Mouse (Mus musculus) kidney, adult 11 months (tissue): ENCODE data around the gene Dcaf7.
"Not testable (repeated sequence)": the region's sequence is repeated elsewhere in the genome, so short reads cannot be mapped to it uniquely, and the experiment has no call there.

ENCODE experiments used
- DNase-seq: peaks from one replicate; pipeline ENCODE4 v3.0.0; 2022

The Dcaf7 gene

DNA sequence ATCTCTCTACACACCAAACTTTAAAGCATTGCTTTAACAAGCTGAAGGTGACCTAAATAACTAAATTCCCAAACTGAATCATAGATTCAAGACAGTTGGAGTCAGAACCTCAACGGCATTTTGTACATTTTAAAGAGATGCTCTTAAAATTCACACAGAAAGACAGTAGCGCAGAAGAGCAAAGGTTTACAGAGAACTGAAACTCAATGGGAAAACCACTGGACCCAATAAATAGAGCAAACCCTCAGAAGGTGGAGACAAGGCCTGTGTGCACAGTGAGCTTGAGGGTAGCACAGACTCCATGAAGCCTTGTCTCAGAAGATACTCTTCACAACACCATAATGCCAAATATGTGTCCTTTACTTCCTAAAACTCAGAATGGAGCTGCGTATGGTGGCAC lies 9.1 kb downstream of the Dcaf7 start:
- no peak for DNase-seq

DNA sequence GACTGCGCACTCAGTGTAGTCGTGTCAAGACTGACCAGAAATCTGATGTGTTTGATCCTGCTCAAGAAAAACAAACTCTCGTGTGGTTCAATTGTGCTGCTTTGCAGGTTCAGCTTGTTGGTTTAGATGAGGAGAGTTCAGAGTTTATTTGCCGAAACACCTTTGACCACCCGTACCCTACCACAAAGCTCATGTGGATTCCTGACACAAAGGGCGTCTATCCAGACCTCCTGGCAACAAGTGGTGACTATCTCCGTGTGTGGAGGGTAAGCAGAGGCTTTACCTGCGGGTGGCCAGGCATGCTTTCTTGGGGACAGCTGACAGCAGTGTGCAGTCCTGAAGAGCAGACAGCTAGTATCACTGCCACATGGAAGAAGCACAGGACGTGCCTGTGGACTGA lies 9.9 kb downstream of the Dcaf7 start:
- no peak for DNase-seq

DNA sequence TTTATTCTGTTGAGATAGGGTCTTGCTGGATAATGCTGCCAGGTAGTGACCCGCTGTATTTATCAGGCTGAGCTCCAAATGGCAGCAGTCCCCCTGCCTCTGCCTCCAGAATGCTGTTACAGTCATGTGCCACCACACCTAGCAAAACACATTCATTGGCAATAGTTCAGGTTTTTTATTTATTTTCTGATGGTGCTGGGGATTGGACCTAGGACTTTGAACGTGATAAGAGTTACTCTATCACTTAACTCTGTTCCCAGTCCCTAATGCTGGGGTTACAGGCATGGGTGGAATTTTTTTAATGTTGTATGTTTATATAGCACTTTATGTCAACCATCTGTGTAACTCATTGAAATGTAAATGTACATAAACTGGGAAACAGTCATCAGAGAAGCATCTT lies 17.2 kb downstream of the Dcaf7 start:
- DNase-seq, result no peak

DNA sequence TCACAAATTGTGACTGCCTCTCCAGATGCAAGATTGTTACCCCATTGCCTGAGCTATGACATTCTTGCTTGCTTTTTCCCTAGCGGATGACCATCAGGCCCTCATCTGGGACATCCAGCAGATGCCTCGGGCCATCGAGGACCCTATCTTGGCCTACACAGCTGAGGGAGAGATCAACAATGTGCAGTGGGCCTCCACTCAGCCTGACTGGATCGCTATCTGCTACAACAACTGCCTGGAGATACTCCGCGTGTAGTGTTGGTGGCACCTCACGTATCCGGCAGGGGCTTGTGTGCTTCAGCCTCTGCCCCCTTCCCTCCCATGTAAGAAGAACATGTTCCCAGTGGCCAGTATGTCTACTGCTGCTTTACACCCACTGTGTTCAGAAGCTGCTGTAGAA lies 17.9 kb downstream of the Dcaf7 start:
- DNase-seq, result no peak

DNA sequence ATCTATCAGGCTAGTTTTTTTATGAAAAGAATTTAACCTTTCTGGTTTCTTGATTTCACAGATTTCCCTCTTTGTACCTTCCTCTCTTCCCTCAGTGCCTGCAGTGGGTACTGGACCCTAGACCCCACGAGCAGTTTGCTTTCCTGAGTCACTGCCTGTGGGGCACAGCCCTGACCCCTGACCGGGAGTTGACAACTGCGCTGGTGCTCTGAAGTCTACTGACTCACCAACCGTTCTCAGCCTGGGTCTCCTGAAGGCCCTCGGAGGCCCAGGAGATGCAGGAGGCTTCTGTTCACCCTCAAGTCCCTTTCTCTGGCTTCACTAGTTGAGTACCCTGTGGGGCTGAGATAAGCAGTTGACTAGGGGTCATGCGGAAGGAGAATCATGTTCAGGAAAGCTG lies 18.7 kb downstream of the Dcaf7 start:
- no peak for DNase-seq

DNA sequence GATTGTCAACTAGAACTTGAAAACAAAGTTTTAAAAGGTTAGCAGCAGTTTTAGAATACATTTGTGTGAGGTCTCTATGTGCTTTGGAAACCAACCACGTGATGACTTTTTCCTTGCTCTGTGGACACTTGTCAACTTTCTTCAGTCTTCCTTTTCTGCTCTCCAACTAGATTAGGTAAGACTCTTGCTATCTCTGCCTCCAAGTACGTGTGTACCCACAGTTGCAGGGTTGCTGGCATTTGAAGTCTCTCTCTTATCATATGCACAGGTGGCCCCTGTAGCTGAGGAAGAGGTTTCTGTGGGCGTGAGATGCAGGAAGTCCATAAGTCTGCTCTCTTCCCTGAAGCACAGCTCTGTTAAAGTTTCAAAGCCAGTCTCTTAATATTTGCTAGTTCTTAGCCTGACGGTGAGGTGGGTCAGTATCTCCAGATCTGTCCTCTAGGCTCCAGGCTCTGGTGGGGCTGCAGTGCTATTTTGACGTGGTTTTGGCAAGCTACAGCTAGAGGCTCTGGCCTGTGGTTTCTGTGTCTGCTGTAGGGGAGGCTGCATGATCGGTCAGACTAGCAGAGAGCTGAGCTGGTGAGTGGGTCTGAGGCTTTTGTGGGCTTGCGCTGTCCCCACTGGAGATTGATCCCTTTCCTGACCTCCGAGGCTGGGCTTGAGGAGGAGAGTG lies 20.3 kb downstream of the Dcaf7 start:
- no peak for DNase-seq

DNA sequence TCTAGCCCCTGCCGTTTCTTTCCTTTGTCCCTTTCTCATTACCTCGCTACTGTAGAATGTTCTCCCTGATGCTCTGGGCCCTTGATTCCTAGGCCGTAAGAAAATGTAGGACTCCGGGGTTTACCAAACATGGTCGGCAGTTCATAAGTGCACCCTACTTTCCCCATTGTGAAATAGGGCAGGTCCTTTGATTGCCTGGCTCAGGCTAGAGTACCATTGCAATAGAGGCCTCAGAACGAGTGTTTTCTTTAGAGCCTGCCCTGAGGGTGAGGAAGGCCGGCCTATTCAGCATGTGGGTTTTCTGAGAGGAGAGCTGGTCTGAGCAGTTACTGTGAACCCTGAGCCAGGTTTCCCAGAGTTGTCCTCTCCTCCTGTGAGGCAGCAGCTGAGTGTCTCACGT lies 21.3 kb downstream of the Dcaf7 start:
- no peak for DNase-seq

DNA sequence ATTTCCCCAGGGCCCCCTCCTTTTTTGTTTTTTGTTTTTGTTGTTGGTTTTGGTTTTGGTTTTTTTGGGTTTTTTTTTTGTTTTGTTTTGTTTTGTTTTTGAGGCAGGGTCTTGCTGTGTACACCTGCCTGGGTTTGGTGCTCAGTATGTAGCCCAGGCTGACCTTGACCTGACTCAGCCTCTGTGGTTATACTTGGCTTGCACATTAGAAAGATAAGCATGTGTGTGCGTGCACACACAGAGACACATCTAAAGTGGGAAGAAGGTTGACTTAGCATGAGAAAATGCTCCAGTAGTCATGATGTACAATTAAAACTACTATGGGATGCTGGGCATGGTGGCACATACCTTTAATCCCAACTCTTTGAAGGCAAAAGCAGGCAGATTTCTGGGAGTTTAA lies 23.9 kb downstream of the Dcaf7 start:
- no peak for DNase-seq

DNA sequence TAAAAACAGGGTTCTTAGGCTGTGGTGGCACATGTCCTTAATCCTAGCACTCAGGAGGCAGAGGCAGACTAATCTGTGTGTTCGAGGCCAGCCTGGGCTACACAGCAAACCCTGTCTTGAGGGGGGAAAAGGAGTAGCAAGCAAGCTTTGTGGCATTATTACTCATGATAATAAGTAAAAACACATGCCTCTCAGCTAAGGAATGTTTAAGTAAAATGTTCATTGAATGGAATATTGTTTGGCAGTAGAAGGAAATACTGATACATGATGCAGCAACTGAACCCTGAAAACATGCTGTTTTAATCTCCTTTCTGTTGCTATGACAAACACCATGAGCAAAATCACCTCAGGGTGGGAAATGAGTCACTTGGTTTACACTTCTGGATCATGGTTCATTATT lies 24.6 kb downstream of the Dcaf7 start:
- DNase-seq, result no peak

DNA sequence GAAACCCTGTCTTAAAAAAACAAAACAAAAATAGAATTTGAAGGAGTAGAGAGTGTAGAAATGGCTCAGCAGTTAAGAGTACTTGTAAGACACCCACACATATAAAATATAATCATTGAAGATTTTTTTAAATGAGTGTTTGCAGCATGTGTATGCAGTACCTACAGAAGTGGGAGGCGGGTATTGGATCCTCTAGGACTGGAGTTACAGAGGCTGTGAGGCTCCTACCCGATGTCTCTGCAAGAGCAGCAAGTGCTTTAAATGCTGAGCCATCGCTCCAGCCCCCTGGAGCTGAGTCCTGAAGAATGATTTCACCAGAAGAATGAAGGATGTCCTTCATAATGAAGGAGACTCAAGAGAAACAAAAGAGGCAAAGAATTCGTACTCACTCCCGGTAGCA lies 27.1 kb downstream of the Dcaf7 start:
- DNase-seq, result no peak

DNA sequence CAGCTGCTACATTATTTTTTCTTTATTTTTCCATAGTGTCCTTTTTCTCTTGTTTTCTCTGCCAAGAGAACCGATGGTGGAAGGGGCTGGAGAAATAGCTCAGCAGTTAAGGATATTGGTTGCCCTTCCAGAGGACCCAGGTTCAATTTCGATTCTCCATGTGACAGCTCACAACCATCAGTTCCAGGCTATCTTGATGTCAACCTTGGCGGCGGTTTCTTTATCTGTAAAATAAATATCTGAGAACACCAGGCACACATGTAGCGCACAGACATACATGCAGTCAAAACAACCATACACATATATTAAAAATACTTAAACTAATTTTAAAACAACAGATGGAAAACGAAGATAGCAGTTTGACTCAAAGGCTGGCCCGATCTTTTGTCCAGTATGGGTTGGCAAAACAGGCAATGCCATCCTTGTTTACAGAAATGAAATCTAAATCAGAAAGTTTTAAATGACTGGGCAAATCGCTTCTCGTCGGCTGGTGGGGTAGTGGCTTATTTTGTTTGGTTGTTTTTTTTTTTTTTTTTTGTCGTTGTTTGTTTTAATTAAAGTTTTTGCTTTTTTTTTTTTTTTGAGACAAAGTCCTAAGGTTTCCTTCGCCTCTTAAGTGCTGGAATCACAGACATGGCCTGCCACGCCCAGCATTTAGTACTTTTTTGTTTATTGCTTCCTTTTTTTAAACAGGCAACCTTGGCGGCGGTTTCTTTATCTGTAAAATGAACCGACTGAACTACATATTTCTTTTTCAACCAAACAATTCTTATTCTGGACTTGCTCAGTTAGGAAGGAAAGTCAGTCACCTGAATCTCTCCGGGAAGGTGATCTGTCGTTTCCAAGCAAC lies 28.6 kb downstream of the Dcaf7 start:
- DNase-seq, result no peak

DNA sequence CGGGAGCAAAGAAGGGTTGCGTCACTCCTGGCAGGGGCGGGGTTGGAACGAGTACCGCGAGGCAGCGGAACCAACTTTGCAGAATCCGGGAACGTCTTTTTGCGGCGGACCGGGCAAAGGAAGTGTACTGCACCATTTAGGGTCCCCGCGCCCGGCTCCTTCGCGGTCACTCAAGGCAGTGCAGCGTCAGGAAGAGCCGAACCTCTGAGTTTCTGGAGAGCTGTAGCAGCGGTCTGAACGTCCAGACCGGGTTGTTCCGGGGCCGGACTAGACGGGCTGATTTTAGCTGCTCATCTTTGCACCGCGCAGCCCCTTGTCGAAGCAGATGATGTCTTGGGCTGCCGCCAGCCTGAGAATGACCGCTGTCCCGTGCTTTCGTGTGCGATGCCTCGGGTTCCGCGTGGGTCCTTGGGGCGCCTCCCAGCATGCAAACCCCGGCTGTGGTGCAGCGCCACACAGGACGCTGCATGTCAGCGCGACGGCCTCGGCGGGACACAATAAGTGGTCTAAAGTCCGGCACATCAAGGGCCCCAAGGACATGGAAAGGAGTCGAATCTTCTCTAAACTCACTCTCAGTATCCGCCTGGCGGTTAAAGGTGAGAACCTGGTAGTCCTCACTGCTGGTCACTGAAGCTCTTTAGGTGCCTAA lies 29.4 kb downstream of the Dcaf7 start, which contains the start of gene Taco1:
Gene Taco1 (plus strand): TSS at position 139 of the 649 bp plus-strand sequence.
- DNase-seq, result peak; percentile 95

DNA sequence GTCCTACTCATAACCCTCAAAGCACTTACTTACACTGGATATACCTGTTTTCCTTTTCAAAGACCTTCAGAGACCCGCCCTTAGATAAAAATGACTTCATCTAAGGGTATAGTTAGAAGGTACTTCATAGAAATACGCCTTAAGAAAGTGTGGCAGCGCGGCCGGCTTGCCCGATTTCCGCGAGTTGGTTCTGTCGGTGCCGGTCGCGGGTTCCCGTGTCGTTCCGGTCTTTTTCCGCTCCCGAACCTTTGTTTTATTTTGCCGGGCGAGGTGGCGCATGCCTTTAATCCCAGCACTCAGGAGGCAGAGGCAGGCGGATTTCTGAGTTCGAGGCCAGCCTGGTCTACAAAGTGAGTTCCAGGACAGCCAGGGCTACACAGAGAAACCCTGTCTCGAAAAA lies 29.9 kb downstream of the Dcaf7 start:
- not testable (repeated sequence) for DNase-seq

DNA sequence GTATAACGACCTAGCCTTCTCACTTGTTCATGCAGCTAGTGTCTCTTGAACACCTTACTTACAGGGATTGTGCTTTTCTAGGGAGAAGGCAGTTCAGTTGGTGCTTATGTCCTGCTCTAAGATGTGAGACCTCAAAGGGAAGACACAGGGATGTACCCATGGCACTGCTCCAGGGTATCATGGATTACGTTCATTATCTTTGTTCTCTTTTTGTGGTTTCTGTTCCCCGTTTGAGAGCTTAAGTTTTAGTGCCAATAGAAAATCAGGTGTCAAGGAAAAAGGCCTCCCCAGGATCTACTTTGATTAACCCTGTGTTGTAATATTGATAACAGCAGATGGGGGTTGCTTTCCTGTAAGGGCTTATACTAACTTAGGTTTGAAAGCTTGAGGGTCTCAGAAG lies 37.1 kb downstream of the Dcaf7 start:
- no peak for DNase-seq

DNA sequence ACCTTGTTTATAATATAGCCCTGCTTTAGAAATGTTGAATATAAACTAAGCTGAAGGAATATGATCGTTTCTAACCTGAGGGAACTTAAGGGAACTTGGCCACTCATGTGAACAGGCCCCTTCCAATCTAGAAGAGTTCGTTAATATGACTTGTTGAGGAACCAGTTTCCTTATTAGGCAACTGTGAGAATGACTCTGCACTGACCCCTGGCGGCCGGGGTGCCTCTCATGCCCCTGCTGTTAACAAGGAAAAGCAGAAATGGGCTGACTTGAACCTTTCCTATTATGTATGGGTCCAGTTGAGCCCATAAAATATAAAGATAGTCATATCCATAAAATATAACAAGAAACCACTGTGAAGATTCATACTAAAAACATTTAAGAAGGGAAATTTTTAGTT lies 39.6 kb downstream of the Dcaf7 start:
- peak; percentile 33 for DNase-seq

DNA sequence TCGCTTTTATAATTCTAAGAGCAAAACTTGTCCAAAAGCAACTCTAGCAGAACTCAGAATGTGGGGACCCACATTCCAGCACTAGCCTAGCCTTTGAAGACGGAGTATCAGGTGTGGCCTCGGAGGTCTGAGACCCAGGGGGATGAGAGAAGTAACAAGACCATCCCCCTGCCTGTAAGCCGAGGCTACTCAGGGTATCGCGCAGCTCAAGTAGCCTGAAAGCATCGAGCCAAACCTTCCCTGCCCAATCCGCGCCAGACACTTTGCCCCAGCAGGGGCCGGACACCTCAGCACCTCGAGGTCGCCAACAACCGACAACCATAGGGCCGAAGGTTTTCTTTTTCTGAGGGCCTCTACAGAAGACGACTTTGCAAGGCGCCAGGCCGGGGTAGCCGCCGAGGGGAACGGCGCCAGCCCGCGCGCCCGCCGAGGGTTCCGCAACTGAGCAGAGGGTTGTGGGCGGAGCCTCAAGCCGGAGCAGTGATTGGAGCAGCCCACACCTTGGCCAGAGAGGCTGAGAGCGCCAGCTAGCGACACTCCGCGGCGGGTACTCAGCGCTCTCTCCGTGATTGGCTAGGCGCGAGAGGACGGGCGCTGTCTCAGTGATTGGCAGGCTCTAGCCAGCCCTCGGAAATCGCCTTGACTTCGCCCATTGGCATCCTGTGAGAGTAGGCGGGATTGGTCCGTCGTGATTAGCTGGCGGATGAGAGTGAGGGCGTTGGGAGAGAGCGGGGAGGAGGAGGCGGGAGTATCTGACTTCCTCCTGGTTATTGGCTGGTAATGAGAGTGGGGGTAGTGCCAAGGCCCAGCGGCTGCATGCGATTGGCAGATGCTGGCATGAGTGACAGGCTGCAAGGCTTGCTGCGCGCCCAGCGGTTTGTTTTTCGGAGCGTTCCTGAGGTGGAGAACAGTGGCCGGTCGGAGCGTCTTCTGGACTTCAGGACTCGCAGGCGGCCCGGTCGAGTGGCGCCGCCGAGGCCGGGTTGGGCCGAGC lies 47.3 kb downstream of the Dcaf7 start, which contains the start of gene Map3k3:
Gene Map3k3 (plus strand): TSS at position 906 of the 994 bp plus-strand sequence.
- peak; percentile 100 for DNase-seq

DNA sequence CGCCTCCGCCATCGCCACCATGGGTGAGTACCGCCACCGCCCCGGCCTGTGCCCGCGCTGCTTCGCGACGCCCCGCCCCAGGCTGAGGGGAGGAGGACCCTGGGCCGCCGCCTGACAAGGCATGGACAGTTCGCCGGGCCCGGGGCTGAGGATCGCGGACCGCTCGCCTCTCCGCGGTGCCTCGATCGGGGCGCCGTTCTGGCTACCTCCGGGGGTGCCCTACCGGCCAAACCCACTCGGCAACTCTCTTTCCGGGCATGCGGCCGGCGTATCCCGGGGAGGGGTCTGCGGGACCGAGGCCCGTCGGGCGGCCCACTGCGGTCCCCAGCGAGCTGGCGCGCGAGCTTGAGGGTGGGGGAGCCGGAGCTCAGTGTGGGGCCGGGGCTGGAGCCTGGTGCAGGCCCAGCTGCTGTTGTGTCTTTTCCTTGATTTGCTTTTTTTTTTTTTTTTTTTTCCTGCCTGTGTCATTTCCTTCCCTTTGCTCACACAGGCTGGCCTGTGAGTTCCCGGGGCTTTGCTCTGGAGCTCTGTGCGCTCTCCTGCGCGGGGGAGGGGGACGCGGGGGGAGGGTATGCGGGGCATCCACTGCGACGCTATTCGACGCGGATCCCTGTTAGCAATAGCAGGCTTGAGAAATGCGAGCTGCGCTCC lies 48.4 kb downstream of the Dcaf7 start:
- DNase-seq, result peak; percentile 71

DNA sequence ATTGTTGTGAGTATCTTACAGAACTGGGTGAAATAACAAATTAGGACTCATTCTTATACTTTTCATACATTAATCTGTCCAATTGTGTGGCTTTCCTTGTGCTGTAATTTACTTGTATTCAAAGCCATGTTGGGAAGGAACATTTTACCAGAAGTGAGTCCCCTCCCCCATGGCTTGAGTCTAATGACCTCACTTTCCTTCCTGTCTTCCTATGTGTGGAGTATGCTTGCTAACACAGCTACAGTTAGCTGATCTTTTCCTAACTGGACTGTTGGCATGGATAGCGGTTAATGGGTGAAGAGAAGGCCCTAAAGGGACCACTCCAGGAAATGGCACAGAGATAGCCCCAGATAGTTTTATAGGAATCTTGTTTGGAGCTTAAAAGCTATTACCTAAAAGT lies 61.6 kb downstream of the Dcaf7 start:
- no peak for DNase-seq

DNA sequence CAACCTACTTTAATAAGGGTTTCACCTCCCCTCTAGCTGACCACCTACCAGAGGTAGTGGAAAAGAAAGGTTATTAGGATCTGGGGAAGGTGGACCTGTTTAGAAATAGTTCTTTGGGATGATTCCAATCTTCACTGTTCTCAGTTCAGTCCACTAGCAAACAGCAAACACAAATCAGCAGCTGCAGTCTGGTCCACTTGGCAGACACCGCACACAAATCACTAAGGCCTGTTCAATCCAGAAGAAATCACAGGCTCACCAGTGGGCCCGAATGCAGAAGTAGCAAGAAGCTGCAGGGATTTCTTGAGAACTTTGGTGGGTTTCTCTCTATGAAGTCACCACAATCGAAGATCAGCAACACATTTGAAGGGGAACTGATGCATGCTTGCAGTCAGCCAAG lies 66.2 kb downstream of the Dcaf7 start:
- no peak for DNase-seq

DNA sequence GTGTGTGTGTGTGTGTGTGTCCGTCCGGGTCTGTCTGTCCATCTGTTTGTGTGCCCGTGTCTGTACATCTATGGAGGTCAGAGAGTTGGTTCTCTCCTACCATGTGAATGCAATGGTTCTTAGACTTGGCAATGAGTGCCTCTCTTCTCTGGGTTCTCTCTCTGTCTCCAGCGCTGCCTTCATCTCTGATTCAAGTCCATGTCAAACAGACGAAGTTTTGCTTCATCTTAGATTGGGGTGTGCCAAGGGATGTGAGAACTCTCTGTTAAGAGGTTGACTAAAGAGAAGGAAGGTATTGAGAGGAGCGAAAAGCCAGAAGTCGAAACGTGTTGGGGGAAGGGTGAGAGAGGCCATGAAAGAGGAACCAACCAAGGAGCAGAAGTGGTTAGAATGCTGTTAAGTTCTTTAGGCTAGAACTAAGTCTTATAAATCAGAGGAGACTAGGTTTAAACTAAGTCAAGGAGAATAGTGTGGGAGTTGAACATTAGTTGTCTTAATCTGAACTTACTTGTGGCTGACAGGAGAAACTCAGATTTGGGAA lies 69.4 kb downstream of the Dcaf7 start:
- no peak for DNase-seq
